Mouse (Mus musculus) brain, embryonic 14.5 days (tissue): ENCODE results near the gene Tmem235.

Experiments
- CTCF ChIP-seq: fragments of 200-500 bp; IDR thresholded peaks from 2 replicates; pipeline ENCODE4 v1.5.1; 2012; ENCODE audit warnings: inconsistent platforms, mild to moderate bottlenecking, moderate library complexity, borderline replicate concordance; ENCODE audit not compliant: insufficient read depth, insufficient read length; ENCODE audit errors: extremely low read depth
- POLR2A ChIP-seq: fragments of 200-500 bp; IDR thresholded peaks from 2 replicates; pipeline ENCODE4 v1.6.1; 2012; ENCODE audit warnings: mild to moderate bottlenecking, inconsistent platforms, borderline replicate concordance; ENCODE audit not compliant: poor library complexity, insufficient read depth, insufficient read length, severe bottlenecking; ENCODE audit errors: extremely low read depth

- TF ChIP-seq CTCF (peak; percentile 89), POLR2A (no peak)
These were observed 52.3 kb downstream of the Tmem235 start for GRCm38 (mm10) chr11:117912684-117913352.
